Mouse (Mus musculus) thymus, adult 18-20 months (tissue): ENCODE results near the gene Spata18.

Experiments
- DNase-seq, 2 experiments: peaks; one replicate each; pipeline ENCODE4 v3.0.0; 2022; ENCODE audit warnings: mixed read lengths in 2 of 2

The Spata18 gene

DNA sequence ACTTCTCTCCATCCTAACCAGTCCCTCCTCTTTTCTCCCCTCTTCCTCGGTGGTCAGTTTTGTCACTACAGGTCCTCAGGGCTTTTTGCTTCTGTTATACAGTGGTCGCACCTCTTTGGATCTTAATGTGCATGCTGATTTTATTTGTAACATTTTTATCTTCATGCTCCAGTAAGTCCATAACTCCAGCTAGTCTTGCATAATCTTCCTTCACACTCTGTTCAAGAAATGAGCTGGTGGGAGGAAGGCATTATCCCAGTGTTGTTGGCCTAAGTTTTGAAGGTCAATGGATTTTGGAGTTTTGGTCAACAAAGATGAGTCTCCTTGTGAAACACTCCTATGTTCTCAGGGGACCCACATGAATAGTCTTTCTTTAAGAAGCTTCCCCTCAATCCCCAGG is 16.7 kb downstream of the Spata18 start:
- no peak for DNase-seq

DNA sequence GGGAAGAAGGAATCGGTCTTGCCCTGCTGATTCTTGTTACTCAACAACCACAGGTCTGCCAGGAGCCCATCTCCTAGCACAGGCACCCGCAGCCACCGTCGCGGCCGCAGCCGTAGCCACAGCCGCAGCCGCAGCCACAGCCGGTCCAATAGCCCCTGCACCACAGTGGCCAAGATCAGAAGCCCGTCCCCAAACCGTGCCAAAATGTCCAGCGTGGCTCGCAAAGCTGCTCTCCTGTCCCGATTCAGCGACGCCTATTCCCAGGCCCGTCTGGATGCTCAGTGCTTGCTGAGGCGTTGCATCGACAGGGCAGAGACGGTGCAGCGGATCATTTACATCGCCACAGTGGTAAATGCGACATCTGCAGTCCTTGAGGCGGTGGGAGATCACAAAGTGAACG is 18.2 kb downstream of the Spata18 start:
- no peak for DNase-seq

DNA sequence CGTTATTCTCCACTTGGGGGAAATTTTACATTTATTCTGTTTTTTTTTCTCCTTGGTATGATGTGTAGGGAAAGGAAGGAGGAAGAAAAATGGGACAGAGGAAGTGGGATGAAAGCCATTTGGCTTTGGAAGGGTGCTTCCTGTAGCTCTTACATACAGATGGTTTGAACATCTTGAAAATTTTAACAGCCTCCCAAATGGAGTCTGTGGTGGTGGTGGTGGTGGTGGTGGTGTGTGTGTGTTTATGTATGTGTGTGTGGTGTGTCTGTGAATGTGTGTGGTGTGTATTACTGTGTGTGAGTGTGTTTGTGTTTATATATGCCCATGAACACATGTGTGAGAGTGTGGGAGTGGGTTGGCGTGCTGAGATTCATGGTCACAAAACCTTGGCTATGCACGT is 24.4 kb downstream of the Spata18 start:
- no peak for DNase-seq

DNA sequence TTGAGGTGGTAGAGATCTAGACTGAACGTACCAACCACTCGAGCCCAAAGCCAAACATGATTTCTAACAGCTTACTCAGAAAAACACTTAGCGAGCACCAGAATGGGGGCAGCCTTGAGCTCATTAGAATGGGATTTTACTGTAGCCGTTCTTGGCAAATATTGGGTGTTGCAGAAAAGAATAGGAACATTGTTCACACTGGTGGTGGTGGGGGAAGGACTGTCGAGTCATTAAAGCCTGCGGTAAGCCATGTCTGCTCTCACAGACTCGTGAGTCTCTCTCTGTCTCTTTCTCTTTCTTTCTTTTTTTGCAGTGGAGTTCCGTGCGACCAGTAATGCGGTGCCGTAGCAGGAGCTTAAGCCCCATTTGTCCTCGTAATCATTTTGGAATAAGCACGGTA is 25.4 kb downstream of the Spata18 start:
- DNase-seq: no peak

DNA sequence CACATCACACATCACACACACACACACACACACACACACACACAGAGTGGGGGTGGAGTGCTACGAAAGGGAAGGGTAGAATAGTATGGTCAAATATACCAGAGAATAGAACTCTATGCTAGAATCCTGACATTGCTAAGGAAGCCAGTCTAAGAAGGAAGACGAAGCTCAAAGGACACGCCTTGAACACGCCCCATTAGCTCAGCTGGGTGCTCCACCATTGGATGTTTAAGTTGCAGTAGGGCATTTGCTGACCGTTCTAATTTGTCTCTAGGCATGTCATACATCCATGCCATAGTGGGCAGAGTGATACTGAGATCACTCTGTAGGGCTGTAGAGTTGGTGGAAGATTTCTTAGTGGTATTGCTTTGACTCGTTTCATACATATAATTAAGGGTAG is 32.0 kb downstream of the Spata18 start:
- DNase-seq: no peak

DNA sequence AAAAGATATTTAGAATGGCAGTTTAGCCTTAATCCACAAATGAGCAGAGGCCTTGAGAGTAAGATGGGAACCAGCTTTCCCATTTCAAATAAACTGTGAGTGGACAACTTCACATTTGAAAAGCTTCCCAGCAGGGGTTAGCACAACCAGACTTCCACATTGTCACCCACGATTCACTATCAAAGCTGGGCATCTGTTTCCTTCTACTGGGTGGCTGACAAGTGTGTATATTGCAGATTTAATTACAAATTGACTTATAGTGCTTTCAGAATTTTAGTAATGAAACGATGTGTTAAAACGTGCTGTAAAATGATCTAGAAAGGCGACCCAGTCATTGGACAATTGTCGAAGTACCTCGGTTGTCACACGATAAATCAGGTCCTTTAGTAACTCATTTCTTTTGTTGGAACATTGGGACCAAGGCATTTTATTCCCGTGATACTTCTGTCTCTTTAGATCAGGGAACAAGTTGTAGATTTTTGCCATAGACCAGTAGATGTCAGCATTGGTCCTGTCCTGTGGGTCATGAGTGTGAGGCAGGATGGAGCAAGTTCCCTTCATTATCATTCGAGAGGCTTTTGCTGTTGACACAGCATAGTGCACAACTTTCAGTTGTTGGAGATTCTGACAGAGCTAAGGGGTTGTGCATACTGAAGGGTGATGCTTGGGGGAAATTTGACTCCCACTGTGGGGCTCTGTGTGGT is 32.7 kb downstream of the Spata18 start:
- DNase-seq: no peak

DNA sequence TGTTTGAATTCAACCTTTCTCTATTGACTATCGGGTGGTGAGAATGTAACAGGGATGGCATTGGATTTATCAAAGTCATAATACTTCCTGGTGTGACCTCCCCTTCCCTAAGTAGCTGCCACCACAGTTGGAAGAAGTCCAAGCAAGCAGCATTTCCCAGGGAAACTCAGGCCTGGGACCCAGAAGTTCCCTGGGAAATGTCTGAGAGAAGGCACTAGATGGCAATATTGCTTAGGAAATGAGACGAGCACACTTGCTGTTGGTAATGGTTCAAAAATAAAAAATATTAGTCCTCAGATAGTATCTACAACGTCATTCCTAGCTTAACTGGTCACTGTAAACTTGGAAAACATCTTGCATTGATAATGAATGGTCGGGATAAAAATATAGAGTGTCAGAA is 35.0 kb downstream of the Spata18 start:
- no peak for DNase-seq

DNA sequence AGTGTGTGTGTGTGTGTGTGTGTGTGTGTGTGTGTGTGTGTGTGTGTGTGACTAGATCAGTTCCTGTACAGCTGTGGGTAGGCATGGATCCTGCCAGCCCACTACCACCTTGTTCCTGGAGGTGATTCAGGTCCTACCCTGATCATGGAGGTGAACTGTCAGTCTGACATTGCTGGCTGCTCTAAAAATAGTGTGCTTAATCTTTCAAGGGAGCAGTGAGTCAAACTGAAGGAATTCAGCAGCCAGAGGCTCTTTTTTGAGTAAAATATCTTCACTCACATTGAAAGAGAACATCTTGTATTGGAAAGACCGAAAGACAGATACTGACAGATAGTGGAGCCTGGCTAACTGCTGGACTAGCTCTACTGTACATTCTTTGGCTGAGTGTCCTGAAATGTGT is 37.4 kb downstream of the Spata18 start:
- no peak for DNase-seq

DNA sequence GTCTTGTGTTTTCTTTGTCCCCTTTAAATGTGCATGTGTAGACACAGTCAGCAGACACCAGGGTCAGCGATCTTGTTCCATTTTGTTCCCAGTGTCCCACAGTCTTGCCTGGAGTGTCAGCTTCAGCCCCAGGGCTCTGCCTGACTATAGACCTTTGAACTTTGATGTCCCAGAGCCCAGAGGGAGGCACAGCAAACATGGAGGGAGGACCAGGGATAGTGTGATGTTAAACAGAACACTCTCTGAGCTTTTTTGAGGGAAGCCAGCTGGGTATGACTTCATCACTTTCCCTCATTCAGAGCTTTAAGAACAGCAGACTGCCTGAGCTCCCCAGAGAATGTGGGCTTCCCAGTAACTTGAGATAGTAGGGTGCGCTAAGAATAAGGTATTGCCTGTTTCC is 39.0 kb downstream of the Spata18 start:
- no peak for DNase-seq

DNA sequence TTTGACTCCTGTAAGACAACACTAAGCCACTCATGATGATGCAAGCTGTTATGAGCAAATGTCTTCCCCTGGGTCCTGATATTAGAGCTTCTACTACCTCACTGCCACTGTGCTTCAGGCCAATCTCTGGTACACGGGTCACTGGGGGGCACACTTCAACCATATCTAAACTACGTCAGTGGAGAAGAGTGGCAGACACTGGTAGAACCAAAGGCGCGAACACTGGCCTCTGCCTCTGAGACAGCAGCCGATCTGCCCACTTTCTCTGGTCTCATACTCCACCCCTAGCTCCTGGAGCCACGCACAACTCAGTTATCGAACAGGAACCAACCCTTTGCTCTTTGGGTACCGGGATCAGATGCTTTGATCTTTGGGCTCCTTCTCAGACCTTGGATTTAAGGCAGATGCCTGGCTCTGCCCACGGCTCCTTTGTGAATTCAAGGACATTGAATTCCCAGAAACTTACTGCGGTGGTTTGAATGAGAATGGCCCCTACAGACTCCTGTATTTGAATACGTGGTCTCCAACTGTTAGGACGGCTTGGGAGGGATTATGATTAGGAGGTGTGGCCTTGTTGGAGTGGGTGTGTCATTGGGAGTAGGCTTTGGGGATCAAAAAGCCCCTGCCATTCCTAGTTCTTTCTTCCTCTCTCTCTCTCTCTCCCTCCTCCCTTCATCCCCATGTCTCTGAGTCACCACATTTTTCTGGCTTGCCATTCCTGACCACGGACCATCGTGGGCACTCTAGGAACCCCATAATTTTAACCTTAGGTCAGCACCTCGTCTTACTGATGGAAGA is 40.7 kb downstream of the Spata18 start:
- DNase-seq: no peak

DNA sequence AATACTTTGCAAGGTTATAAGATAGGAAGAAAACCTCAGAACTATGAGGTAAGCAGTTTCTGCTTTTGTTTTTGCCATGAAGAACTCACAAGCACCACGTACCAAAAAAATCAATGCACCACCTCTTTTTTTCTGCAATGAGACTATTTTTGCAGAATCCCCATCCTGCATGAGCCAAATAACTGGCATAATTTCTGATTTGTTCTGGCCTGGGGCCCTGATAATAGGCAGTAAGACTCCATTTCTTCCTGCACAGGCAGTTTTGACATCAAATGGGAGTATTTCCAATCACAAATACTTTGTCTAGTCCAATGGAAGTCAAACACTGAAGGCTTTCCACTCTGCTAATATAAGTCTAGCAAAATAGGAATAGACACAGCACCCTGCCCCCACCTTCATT is 42.6 kb downstream of the Spata18 start:
- DNase-seq: no peak

DNA sequence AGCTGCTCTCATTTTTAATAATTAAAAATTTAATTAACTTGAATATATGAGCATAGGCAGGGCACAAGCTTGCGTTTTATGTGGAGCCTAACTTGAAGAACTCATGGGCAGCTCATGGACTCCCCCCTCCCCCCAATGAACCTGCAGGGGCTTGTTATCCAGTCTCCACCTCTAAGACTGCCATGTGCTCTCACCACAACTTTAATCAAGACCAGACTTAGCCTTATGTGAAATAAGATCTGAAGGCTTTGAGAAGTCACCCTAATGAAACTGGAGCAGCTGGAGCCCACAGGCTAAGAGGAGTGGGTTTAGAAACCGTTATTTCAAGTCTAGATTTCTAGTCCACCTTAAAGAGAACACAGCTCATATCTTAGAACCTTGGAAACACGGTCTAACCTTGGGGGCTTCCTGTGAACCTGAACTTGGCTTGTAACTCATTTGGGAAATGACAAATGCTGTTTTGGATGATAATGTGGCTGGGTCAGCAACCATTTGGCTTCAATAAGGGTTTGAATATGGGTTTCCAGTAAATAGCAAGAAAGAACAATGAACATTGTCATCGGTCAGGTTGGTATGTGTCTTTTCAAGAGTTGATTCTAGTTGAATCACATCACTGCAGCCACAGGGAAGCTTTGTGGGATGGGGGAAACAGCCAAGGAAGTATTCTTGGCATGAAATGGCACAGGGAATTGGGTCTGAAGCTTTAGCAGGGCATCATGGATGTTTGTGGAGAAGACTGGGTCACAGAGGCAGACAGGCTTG is 43.3 kb downstream of the Spata18 start:
- DNase-seq: no peak

DNA sequence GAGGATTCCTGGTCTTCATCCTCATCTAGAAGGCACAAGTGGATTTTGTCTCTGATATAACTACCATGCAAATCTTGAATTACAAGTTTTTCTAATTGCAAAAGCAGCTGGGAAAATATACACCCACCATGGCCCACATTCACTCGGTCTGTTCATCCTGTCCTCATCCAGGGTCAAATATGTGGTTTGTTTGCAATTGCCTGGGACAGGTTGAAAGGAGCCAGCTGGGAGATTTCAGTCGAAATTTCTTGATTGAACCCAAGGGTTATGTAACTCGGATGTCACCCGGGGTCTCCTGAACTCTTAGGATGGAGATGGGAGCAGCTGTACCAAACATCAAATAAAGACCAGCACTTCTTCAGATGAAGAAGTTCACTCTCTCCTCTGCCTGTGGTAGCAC is 46.5 kb downstream of the Spata18 start:
- DNase-seq: no peak

DNA sequence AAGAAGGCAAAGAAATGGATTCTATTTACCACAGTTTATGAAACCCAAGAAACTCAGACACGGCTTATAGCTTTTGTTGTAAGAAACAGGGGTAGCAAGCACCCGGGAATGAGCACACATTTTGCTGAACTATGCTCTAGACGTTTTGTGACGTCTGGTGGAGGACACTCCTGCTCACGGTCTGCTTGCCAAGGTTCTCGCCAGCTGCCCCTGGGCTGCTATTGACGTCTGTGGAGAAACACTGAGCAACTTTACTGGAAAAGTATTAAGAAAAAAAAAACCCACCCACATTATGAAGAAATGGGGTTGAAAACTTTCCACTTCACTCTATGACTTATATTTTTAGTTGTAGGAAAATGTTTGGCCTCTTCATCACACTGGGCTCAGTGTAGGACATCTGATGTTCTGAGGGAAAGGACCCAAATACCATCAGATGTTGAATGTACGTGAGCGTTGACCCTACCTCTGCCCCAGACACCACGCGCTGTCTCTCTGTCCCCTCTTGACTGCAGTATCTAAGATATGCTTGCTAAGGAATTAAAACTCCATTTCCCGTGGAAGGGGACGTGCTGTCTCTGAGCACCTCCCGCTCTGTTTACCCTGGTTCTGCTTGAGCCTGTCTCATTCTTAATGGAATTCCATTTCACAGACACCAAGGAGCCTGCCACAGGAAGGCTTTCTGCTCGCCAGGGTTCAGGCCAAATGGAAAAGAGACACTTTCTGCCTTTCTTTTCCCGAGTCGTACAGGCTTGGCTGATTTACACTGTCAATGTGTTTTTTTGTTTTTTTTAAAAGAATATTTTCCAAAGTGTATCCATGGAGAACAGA is 50.1 kb downstream of the Spata18 start:
- no peak for DNase-seq

DNA sequence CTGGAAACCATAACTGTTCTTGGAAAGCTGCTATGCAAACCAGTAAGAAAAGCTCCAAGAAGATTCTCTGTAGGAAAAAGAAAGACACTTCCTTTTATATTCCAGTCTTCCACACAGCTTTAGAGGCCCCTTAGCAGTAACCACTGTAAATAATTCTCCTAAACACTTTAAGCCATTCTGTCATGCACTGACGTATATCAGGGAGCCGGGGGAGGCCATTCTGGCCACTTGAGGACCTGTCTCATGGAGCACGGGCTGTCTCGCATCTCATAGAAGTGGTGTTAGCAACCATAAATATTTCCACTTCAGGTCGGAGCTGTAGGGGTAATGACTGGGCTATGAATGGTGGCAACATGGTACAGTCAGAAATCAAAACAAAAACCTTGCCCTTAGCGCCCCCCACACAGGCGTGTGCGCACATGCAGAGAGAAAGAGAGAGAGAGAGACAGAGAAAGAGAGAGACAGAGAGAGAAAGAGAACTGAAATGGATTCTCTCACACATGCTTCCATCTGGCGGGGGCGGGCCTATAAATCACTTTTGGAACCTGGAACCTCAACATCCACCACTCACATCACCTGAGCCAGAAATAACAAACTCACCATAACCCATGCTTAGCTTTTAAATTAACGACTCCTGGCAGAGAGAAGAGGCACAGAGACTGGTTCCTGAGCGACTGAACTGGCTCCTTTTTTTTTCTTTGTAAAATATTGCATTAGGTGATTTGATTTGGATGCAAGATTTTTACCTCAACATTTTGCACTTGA is 50.9 kb downstream of the Spata18 start:
- DNase-seq: no peak

DNA sequence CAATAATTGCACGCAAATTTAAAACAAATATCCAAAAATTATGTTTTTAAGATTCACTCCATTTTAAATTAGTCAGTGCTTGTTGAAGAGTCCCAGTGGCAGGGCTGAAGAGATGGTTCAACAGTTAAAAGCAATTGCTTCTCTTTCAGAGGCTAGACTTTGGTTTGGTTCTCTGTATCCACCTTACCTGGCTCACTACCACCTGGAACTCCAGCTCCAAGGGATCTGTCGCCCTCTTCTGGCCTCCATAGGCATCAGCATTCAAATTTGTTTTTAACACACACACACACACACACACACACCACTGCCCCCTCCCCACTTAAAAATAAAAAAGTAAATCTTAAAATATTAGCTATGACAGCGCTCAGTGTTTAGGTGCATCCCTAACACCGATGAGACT is 51.9 kb downstream of the Spata18 start:
- DNase-seq: no peak

DNA sequence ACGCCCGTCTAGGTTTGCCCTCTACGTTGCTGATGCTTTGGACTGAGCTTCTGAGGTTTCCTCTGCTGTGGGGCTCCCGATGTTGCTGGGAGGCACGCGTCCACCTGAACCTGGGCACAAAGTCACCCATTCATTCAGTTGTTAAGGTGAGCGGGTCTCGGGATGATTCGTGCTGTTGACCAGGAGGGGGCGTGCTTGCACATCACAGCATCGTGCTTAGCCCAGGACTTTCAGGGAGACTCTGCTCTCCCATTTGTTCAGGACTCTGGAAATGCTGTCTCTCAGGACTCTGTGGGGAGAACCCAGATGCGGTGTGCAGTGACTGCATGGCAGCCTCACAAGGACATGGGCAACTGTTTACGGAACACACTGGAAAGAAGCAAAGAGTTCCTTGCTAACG is 53.1 kb downstream of the Spata18 start:
- no peak for DNase-seq

DNA sequence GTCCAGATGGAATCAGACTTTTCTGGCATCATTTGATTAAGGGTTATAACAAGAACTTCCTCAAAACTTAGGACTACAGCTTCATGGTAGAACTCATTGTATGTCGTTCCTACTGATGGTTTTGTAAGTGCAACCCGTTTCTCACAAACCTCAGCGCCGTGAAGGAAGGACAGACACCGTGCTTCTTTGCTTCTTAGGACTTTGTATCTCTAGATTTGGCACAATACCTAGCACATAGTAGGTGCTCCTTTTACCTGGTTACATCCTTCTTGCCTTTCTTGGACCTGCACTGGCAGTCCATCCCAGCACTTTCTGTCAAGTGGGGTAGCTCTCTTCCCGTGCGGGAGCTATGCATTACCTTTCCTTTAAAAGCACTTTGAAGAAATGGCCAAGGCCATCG is 53.6 kb downstream of the Spata18 start:
- DNase-seq: no peak

DNA sequence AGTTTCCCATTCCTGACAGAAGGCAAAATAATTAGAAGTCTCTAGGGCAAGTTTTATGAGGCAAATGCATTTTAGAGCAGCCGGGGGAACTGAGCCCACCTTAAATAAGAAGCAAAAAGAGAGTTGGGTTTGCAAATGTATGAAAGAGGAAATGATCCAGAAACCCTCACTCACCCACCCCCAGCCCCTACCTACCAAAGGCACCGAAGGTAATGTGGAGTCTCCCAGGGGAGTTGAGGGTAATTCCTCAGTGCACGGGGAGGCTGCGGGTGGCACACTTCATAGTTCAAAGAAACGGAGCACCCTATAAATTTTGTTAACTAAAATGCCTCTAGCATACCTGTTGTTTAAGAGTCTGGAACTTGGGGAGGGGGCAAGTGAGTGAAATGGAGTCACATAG is 54.1 kb downstream of the Spata18 start:
- no peak for DNase-seq

DNA sequence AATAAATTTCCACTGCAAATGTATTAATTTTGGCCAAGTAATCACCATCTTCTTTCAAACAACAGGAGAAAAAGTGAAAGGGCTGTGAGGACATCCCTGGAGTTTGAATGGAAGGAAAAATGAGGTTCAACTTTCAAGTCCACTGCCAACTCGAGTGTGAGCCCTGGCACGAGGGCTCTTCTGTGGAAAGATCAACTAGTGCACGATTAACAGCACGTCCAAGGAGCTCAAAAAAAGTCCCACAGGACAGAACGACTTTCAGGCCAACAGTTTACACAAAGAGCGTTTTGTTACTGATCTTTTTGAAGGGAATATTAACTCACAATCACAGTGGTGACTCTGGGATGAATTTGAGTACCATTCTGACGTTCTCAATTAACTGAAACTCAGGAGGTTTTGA is 61.7 kb downstream of the Spata18 start:
- DNase-seq: no peak

DNA sequence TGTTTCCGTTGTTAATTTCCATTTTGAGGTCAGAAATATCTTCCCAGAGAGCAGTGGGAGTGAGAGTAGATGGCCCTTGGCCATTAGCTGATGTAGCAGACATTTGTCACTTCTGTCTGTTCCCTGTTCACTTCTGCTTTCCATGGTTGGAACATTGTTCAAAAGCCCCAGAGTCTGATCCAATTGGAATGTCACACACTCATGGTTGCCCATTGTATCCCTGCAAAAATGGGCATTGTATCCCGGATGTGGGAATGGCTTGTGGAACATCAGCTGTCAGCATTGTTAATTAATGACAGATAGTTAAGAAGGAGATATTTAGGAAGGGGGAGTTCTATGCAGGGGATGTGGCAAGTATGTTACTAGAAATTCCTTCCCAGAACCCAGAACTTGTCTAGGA is 65.8 kb downstream of the Spata18 start:
- DNase-seq: no peak

DNA sequence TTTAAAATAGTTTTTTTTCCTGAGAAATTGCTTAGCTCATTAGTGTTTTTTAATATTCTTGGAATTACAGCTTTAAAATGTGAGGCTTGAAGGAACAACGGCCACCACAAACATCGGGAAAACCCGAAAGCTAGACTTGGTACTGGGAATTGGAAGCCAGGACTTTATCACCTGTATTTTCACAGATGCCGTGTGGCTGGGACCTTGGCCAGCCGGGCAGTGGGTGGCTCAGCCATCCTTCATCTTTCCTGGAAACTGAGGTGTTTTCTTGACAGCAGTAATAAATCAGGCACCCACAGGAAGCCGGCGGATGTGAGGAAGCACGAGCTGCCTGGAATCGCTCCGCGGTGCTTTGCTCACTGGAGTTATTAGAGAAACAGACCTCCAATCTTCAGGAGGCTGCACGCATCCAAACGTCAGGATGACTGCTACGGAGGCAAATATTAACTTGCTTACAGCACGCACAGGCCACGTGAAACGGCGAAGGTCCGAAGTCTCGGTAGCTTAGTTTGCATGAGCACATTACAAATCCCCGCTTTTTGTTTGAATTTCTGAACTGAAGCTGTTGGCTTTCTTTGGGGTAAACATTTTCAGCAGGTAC is 70.6 kb downstream of the Spata18 start:
- DNase-seq: no peak
